Mouse (Mus musculus) liver, postnatal 0 days (tissue): Measurements from ENCODE around the gene Pgm2. TPM values are rescaled to one million over a fixed set of nuclear protein-coding genes. Genes with fewer than 3 reads are reported as not detected.

ENCODE experiments used
- ATAC-seq: fragments of 200-750 bp; cut with Nextera tagmentation; 2 replicates; pipeline ENCODE4 v1.8.0; 2017; ENCODE audit warnings: mild to moderate bottlenecking, moderate library complexity
- DNase-seq: peaks from one replicate; pipeline ENCODE4 v3.0.0-alpha.2; 2016
- H3K27ac ChIP-seq: fragments of 300-500 bp; sonication (generic); 2 replicates; pipeline ENCODE4 v1.5.1; 2014; ENCODE audit warnings: antibody characterized with exemption, moderate library complexity, mild to moderate bottlenecking, low read depth
- H3K27me3 ChIP-seq: fragments of 300-500 bp; sonication (generic); 2 replicates; pipeline ENCODE4 v1.6.1; 2014; ENCODE audit warnings: low read length, control low read depth, mixed read lengths; ENCODE audit not compliant: insufficient read depth
- H3K36me3 ChIP-seq: fragments of 300-500 bp; sonication (generic); replicated peaks from 2 replicates; pipeline ENCODE4 v1.6.1; 2014; ENCODE audit warnings: mild to moderate bottlenecking, control low read depth, low read length, moderate library complexity, mixed read lengths; ENCODE audit not compliant: insufficient read depth
- H3K4me1 ChIP-seq: fragments of 300-500 bp; sonication (generic); 2 replicates; pipeline ENCODE4 v1.6.1; 2014; ENCODE audit warnings: antibody characterized with exemption, mild to moderate bottlenecking, control low read depth; ENCODE audit not compliant: insufficient read depth
- H3K4me2 ChIP-seq: fragments of 300-500 bp; sonication (generic); 2 replicates; pipeline ENCODE4 v1.6.1; 2014; ENCODE audit warnings: low read depth, mild to moderate bottlenecking, low read length, moderate library complexity, mixed read lengths
- H3K4me3 ChIP-seq: fragments of 300-500 bp; sonication (generic); 2 replicates; pipeline ENCODE4 v1.5.1; 2014; ENCODE audit warnings: low read depth, low read length
- H3K9ac ChIP-seq: fragments of 300-500 bp; sonication (generic); replicated peaks from 2 replicates; pipeline ENCODE4 v1.6.1; 2014; ENCODE audit warnings: mild to moderate bottlenecking, moderate library complexity
- H3K9me3 ChIP-seq: fragments of 300-500 bp; sonication (generic); 2 replicates; pipeline ENCODE4 v1.6.1; 2016; ENCODE audit warnings: mild to moderate bottlenecking, control low read depth, low read length, mixed read lengths
- CTCF ChIP-seq: sonication (generic); IDR thresholded peaks from 2 replicates; pipeline ENCODE4 v1.5.1; 2016; ENCODE audit warnings: antibody characterized with exemption, low read depth
- EP300 ChIP-seq: IDR thresholded peaks from 2 replicates; pipeline ENCODE4 v1.6.1; 2016; ENCODE audit warnings: antibody characterized with exemption, low read depth, mild to moderate bottlenecking
- WGBS: fragments of 180-500 bp; shearing (Covaris S2); extraction: QIAGEN DNeasy Blood & Tissue Kit; methylation state at CpG from one replicate; pipeline ENCODE4 v1.1.7; 2014; ENCODE audit not compliant: insufficient replicate concordance; 5-methylcytosine and 5-hydroxymethylcytosine counted together
- polyA plus RNA-seq: library from polyadenylated mRNA; unstranded; fragments of >200 nt; fragmentation: Nextera tagmentation; extraction: Ambion mirVana; gene quantifications from 2 replicates; pipeline ENCODE4 v1.2.1, GENCODE M21; 2015

Pgm2 gene
- polyA plus RNA-seq, 1 experiment from 2014 or later: 11.9 TPM

GRCm38 (mm10) chr5:64062882-64063621 is 29.7 kb upstream of the Pgm2 start:
- DNase-seq: no peak
- no peak for ATAC-seq
- H3K4me3 ChIP-seq: no peak overlapping the region

GRCm38 (mm10) chr5:64063622-64064355 is 29.0 kb upstream of the Pgm2 start:
- ATAC-seq (no peak), DNase-seq (no peak)
- WGBS: 53% methylated on average over 11 of the region's 11 CpGs
- H3K27me3 ChIP-seq: no peaks in the 10 kb centered on the region
- no peaks in the 10 kb centered on the region for H3K4me1 ChIP-seq
- no peak overlapping the region for H3K27ac ChIP-seq
- H3K9ac ChIP-seq: no peak overlapping the region
- TF ChIP-seq CTCF: no peak
- TF ChIP-seq EP300: no peak
- no peaks in the 10 kb centered on the region for H3K36me3 ChIP-seq
- no peaks in the 10 kb centered on the region for H3K9me3 ChIP-seq
- H3K4me3 ChIP-seq: no peak overlapping the region
- H3K4me2 ChIP-seq: no peak overlapping the region

More at GRCm38 (mm10) chr5:64062882-64063621, 29.7 kb upstream of the Pgm2 start:
- Histone ChIP-seq H3K4me2 (no peak overlapping the region), H3K9ac (no peak overlapping the region), H3K27ac (no peak overlapping the region), H3K27me3 (no peaks in the 10 kb centered on the region), H3K9me3 (no peaks in the 10 kb centered on the region), H3K4me1 (no peaks in the 10 kb centered on the region), H3K36me3 (no peaks in the 10 kb centered on the region)
- no peak for TF ChIP-seq CTCF
- TF ChIP-seq EP300: no peak
- WGBS: 79% methylated on average over 4 of the region's 4 CpGs

GRCm38 (mm10) chr5:64064401-64064800 is 28.3 kb upstream of the Pgm2 start:
- Histone ChIP-seq H3K27ac (no peak overlapping the region), H3K4me3 (no peak overlapping the region), H3K9me3 (no peaks in the 10 kb centered on the region), H3K27me3 (no peaks in the 10 kb centered on the region), H3K9ac (no peak overlapping the region), H3K4me2 (no peak overlapping the region), H3K4me1 (no peaks in the 10 kb centered on the region), H3K36me3 (no peaks in the 10 kb centered on the region)
- DNase-seq: no peak
- no peak for ATAC-seq
- 64% methylated on average over 3 of the region's 3 CpGs for WGBS
- no peak for TF ChIP-seq CTCF
- no peak for TF ChIP-seq EP300

GRCm38 (mm10) chr5:64065497-64066046 is 27.2 kb upstream of the Pgm2 start:
- Histone ChIP-seq H3K4me1 (no peaks in the 10 kb centered on the region), H3K4me3 (no peak overlapping the region), H3K36me3 (no peaks in the 10 kb centered on the region), H3K9ac (no peak overlapping the region), H3K27ac (no peak overlapping the region), H3K27me3 (no peaks in the 10 kb centered on the region), H3K9me3 (no peaks in the 10 kb centered on the region), H3K4me2 (no peak overlapping the region)
- no peak for ATAC-seq
- WGBS: 78% methylated on average over 6 of the region's 6 CpGs
- DNase-seq: no peak
- no peak for TF ChIP-seq EP300
- no peak for TF ChIP-seq CTCF

- Histone ChIP-seq H3K4me3 (no peak overlapping the region), H3K4me2 (no peak overlapping the region), H3K4me1 (no peaks in the 10 kb centered on the region), H3K9me3 (no peaks in the 10 kb centered on the region), H3K27me3 (no peaks in the 10 kb centered on the region), H3K9ac (no peak overlapping the region), H3K27ac (no peak overlapping the region), H3K36me3 (no peaks in the 10 kb centered on the region)
- DNase-seq (no peak), ATAC-seq (no peak)
- no peak for TF ChIP-seq CTCF
- no peak for TF ChIP-seq EP300
- 34% methylated on average over 2 of the region's 2 CpGs for WGBS
Observed at GRCm38 (mm10) chr5:64066159-64066558, 26.6 kb upstream of the Pgm2 start.

- Histone ChIP-seq H3K9me3 (no peaks in the 10 kb centered on the region), H3K36me3 (no peaks in the 10 kb centered on the region), H3K9ac (no peak overlapping the region), H3K4me1 (no peaks in the 10 kb centered on the region), H3K27ac (no peak overlapping the region), H3K4me3 (no peak overlapping the region), H3K4me2 (no peak overlapping the region), H3K27me3 (no peaks in the 10 kb centered on the region)
- no peak for TF ChIP-seq CTCF
- TF ChIP-seq EP300: no peak
- ATAC-seq (no peak), DNase-seq (no peak)
- 77% methylated on average over 2 of the region's 2 CpGs for WGBS
Observed at GRCm38 (mm10) chr5:64067576-64067975, 25.2 kb upstream of the Pgm2 start.
